Mouse (Mus musculus): ENCODE results near the gene Cfap99. TPM values are rescaled to one million over a fixed set of nuclear protein-coding genes. Genes with fewer than 3 reads are reported as not detected.

Gene Cfap99
- polyA plus RNA-seq, 1 experiment from 2014 or later, result not detected

Other genes with a start within 250 kb of the Cfap99 start
- gene Poln, start 119.2 kb upstream of the Cfap99 start, polyA plus RNA-seq (2014; fragmentation: Nextera tagmentation; extraction: Ambion mirVana), result 0.27 and 0.42 TPM in 2 replicates
- 40.6 and 43.1 TPM in 2 replicates for gene Haus3, start 119.1 kb upstream of the Cfap99 start, polyA plus RNA-seq (2014; fragmentation: Nextera tagmentation; extraction: Ambion mirVana)
- 22.7 and 23.1 TPM in 2 replicates for gene Mxd4, start 100.9 kb upstream of the Cfap99 start, polyA plus RNA-seq (2014; fragmentation: Nextera tagmentation; extraction: Ambion mirVana)
- 2.2 and 2.6 TPM in 2 replicates for gene Zfyve28, start 151 bp upstream of the Cfap99 start, polyA plus RNA-seq (2014; fragmentation: Nextera tagmentation; extraction: Ambion mirVana)
- gene Rnf4, start 47.7 kb downstream of the Cfap99 start, polyA plus RNA-seq (2014; fragmentation: Nextera tagmentation; extraction: Ambion mirVana), result 189 and 197 TPM in 2 replicates
- 12.4 and 13.3 TPM in 2 replicates for gene Fam193a, start 81.3 kb downstream of the Cfap99 start, polyA plus RNA-seq (2014; fragmentation: Nextera tagmentation; extraction: Ambion mirVana)
- gene Tnip2, start 225.4 kb downstream of the Cfap99 start, polyA plus RNA-seq (2014; fragmentation: Nextera tagmentation; extraction: Ambion mirVana), result 4.3 and 5.1 TPM in 2 replicates
- gene Sh3bp2, start 237.2 kb downstream of the Cfap99 start, polyA plus RNA-seq (2014; fragmentation: Nextera tagmentation; extraction: Ambion mirVana), result 9.6 and 11.5 TPM in 2 replicates